Mouse (Mus musculus) CD4-positive, CD25-positive, alpha-beta regulatory T cell, adult 2 months (primary cell): ENCODE measurements around the gene Chrna4.
A peak's percentile ranks its signal among the peaks of the same experiment; 100 is the strongest.

Experiments used
- DNase-seq: peaks from one replicate; pipeline ENCODE4 v3.0.0-alpha.2; 2012; ENCODE audit warnings: low read depth, low spot score

Chrna4 gene

DNA sequence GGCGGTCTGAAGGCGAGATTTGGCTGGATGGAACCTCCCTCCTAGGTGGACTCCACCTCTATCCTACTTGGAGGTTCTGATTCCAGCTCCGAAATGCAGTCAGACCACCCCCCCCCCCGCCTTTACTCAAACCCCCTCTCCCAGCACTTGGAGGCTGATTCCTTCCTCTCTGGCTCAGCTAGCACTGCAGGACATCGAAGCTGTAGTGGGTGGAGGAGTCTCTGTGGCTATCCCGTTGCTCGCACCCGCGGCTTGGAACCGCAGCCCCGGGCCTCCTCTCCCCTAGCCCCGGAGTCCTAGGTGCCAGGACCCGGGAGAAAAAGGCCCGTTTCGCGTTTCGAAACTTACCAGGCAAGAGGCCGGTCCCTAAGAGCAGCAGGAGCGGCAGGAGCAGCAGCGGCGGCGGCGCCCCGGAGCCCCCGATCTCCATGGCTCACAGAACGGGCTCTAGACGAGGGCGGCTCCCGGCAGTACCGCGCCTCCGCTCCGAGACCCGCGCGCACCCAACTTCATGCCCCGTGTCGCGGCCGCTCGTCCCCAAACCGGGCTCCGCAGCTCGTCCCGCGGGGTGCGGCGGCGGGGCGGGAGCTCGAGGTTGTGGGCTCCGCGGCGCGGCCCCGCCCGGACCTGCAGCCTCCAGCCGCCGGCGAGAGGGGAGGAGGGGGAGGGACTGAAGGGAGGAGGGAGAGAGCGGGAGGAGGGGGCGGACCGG, 4.5 kb downstream of the Chrna4 start:
- no peak for DNase-seq

DNA sequence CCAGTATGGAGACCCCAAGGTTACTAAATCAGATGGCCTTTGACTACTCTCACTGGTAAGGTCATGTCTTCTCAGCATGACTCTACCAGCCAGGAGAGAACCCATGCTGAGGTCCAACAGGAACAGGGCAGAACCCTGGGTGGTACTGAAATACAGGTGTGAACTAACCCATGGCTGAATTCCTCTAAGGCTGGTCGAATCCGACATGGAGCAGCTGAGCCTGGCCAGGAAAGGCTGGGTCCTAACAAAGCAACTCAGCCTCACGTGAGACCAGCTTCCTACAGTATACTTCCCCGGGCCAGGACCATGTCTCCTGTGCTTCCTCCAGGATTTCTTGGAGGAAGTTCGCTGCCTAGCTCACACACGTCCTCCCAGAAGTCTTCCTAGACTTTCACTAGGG, 6.8 kb downstream of the Chrna4 start:
- no peak for DNase-seq

GRCm38 (mm10) chr2:181035186-181035585, 8.2 kb downstream of the Chrna4 start:
- no peak for DNase-seq

DNA sequence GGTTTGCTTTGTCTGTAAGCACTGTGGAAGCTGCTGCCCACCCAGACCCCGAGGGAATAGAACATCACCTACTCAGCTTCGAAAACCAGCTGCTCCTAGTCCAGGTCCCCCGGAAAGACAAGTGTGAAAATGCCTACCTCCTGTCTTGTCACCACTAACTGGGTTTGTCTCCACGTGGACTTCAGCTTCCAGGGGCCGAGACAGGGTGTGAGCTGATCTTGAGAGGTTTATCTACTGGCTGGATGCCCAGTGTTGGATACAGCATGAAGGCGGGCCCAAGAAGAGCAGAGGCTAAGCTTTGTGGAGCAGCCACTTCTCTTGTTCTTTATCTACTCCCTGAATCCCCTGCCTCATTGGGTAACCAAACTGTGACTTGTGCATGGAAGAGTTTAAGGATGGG, 10.0 kb downstream of the Chrna4 start:
- DNase-seq = no peak

GRCm38 (mm10) chr2:181032407-181032806, 10.9 kb downstream of the Chrna4 start:
- DNase-seq = no peak

DNA sequence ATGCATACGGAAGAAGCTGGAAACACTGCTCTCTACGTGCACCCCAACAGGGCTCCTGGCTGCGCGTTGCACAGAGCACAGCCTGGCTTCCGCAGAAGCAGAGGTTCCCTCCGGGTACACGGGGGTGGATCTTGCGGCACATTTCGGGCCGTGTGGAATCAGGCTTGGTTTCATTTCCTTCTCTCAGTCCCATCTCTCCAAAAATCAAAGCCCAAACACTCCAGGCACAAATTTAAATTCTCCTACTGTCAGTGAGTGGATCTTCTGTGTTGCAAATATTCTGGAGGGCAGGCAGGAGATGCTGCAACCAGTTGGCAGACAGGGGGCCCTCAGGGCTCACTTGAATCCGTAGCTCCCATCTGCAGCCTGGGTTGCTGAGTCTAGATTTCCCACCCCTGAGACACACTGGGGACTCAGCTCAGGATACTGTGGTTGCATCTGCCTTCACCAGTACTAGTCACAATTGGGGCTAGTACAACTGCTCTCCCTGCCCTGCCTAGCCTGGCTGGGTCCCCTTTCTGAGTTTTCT, 11.9 kb downstream of the Chrna4 start:
- DNase-seq = no peak

GRCm38 (mm10) chr2:181008339-181008738, 35.0 kb downstream of the Chrna4 start:
- DNase-seq = no peak

- DNase-seq = no peak
These were observed 36.3 kb downstream of the Chrna4 start for GRCm38 (mm10) chr2:181007054-181007453.

DNA sequence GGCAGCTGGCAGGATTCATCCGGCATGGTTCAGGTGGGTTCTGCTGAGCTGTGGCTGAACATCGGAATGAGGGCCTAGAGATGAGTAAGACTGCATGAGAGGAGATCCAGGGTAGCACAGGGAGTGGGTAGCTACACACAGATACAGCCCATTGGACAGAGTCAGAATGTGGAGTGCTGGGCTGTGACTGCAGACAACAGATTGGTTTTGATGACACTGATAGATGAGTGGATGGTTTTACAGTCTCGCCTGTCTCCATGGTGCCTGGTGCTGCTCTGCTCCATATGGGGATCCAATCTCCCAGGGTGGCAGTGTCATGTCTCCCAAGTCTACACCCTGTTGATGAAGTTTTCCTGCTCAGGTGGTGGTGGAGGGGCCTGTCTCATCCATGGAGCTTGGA, 46.4 kb downstream of the Chrna4 start:
- DNase-seq = no peak

DNA sequence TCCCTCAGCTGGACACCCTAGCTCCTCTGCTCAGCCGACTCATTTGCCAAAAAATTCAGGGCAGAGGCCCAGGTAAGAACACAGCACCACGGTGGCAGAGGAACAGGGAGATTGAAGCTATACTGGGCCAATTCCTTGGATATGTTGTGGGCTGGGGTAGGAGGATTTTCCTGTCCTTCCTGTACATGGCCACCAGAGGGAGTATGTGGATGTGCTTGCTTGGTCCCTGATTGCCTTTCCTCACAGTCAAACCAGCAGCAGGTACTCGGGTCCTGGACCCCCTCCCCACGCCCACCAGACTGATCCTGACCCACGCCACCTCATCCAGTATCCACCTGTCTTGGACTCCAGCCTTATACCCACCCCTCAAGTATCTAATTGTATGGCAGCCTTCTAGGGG, 46.9 kb downstream of the Chrna4 start:
- peak; percentile 56 for DNase-seq

- no peak for DNase-seq
These were observed 47.9 kb downstream of the Chrna4 start for GRCm38 (mm10) chr2:180995457-180995856.

DNA sequence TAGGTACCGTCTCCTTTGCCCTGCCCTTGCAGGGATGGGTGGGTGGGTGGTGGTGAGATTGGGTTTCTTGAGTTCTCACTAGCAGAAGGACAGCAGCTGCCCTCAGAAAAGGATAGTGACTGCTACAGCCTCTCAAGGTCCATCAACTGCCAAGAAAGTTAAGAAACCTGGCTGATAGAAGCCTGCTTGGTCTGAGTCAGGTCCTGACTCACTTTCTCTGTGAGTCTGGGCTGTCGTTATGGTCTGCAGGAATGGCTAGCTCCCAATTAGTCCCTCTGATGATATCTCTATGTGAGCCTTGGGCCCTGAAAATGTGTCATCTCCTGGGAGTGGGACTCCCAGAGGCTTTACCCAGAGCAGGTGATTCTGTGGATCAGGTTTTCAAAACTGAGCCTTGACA, 49.0 kb downstream of the Chrna4 start:
- no peak for DNase-seq

DNA sequence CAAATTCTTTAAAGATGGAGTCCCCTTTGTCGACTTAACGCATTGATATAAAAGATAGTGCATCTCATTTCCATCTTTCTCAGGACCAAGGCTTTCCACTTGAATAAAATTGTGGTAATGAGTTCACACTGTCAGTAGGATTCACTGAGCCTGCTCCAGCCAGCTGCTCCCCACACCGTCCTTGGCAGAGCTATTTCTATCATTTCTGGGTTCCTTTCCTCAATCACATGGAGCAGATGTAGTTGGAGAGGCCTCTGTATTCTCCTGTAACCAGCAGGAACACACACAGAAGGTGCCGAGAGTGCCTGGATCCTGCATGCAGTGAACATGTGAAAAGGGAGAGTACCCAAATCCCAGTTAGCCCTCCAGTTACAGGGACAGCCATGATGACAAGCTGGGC, 53.0 kb downstream of the Chrna4 start:
- no peak for DNase-seq

DNA sequence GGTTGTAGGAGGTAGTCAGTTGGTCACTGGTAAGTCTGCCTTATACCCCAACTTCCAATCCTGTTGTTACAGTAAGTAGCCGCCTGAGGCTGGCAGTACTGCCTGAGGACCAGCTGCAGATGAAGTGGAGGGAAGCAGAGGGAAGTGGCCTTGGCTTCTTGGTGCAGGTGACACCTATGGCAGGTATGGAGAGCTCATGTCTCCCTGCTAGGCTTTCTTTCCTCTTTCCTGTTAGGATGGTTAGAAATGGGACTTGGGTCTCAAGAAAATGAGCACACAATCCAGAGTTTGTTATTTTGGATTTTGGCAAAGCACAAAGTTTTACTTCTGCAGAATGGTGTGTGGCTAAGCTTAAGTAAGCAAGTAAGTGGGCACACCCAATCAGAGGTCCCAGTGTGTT, 54.4 kb downstream of the Chrna4 start:
- DNase-seq = no peak

GRCm38 (mm10) chr2:180988347-180988913, 54.9 kb downstream of the Chrna4 start:
- no peak for DNase-seq

DNA sequence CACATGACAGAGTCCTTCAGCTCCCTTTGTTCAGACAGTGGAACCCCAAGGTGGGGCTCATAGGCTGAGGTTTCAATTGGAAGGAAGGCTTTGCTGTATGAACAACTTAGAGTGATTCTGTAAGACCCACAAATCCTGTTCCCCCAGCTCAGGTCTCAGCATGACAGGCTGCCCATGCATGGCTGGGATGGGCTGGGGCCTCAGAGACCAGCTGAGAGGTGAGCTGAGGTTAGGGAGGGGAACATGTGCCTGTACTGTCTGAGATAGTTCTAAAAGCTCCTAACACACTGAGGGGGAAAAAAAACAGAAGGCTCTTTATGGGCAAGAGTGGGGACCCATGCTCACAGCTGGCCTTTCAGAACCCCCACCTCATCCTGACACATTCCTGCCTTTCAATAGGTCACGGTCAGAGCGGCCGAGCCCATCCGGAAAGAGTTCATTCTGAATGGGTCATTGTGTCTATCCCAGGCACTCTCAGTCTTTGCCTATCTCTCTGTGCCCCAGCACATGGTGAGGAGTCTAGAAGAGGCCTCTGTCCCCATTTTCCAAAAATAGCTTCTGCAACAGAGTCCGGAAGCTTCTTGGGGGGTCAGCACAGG, 55.8 kb downstream of the Chrna4 start:
- DNase-seq = no peak

DNA sequence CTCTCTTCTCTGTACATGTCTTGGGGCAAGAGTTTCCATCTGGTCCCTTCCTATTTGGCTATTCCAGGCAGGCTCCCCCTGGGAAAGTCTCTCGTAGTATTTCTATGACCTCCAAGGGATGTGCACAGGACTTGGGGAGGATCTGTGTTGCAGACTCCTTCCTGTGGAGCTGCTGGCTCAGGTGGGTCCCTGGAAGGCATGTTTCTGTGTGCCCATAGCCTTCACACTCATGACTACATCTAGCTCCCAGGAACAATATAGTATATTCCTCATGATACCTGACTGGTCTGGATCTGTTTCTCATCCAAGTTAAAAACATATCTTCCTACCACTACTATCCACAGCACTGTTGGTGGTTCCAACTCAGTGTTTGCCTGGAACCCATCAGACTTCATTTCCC, 56.3 kb downstream of the Chrna4 start:
- no peak for DNase-seq

DNA sequence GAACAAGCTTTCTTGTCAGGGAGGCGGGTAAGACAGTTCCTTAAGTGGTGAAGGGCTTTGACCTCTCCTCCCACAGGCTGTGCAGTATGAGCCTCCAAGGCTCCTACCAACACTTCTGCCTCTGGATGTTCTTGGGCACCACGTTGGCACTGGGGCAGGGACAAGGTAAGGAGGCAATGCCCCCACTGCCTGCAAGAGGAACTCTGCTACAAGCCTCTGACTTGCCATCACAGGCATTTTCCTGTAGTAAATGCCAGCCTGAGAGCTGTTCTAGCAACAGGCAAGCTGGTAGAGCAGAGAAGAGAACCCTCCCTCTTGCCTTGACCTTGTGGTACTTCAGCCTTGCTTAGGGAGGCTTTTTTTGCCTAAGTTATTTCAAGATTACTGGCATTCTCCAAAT, 56.9 kb downstream of the Chrna4 start, which contains the start of gene Col20a1:
TSS of gene Col20a1 (plus strand) at position 87 of the 400 bp plus-strand sequence.
- DNase-seq = no peak

DNA sequence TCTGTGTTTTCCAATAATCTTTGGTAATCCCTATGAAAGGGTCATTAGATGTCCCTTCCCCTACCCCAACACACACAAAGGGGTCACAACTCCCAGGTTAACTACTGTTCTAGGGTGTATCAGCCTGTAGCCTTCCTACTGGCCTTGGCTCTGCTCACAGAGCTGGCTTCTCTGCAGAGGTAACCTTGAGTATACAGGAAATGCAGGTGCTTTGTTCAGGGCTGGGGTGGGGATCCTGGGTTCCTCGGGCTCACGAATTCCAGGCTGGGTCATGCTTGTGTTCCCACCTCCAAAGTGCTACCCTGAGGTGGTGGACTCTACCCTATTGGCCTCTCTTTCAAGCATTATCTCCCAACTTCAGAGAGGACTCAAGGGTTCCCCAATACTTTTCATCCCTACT, 57.7 kb downstream of the Chrna4 start:
- DNase-seq = no peak

GRCm38 (mm10) chr2:180981133-180981532, 62.2 kb downstream of the Chrna4 start:
- no peak for DNase-seq
